Mouse (Mus musculus) cerebellum, adult 8-10 months (tissue): ENCODE data around the gene Lbx1.

ENCODE experiments used
- DNase-seq: peaks from one replicate; pipeline ENCODE4 v3.0.0; 2022

The Lbx1 gene

GRCm38 (mm10) chr19:45209776-45210422 is 25.7 kb downstream of the Lbx1 start:
- DNase-seq, result no peak

GRCm38 (mm10) chr19:45209191-45209590 is 26.4 kb downstream of the Lbx1 start:
- DNase-seq, result no peak

- no peak for DNase-seq
Observed at GRCm38 (mm10) chr19:45208438-45209060, 27.1 kb downstream of the Lbx1 start.

GRCm38 (mm10) chr19:45207662-45208437 is 27.8 kb downstream of the Lbx1 start:
- DNase-seq, result no peak

GRCm38 (mm10) chr19:45207153-45207552 is 28.5 kb downstream of the Lbx1 start:
- DNase-seq, result no peak

- no peak for DNase-seq
Observed at GRCm38 (mm10) chr19:45205311-45206105, 30.1 kb downstream of the Lbx1 start.

GRCm38 (mm10) chr19:45196967-45197366 is 38.6 kb downstream of the Lbx1 start:
- DNase-seq, result no peak

GRCm38 (mm10) chr19:45194651-45195050 is 41.0 kb downstream of the Lbx1 start:
- no peak for DNase-seq
